Mouse (Mus musculus) kidney, embryonic 16.5 days (tissue): ENCODE measurements around the gene Ndc1. TPM values are rescaled to one million over a fixed set of nuclear protein-coding genes. Genes with fewer than 3 reads are reported as not detected.
"Not testable (repeated sequence)": the region's sequence is repeated elsewhere in the genome, so short reads cannot be mapped to it uniquely, and the experiment has no call there.

ENCODE experiments used
- ATAC-seq: fragments of 200-750 bp; cut with Nextera tagmentation; 2 replicates; pipeline ENCODE4 v1.8.0; 2017; ENCODE audit warnings: moderate TSS enrichment; ENCODE audit not compliant: low FRiP score, low TSS enrichment
- H3K27ac ChIP-seq: fragments of 300-500 bp; sonication (generic); 2 replicates; pipeline ENCODE4 v1.5.1; 2014; ENCODE audit warnings: low read length
- H3K27me3 ChIP-seq: fragments of 300-500 bp; sonication (generic); 2 replicates; pipeline ENCODE4 v1.6.1; 2014; ENCODE audit warnings: low read length, control low read depth, mixed read lengths; ENCODE audit not compliant: insufficient read depth
- H3K36me3 ChIP-seq: fragments of 300-500 bp; sonication (generic); 2 replicates; pipeline ENCODE4 v1.6.1; 2014; ENCODE audit warnings: low read length, control low read depth, mixed read lengths; ENCODE audit not compliant: insufficient read depth
- H3K4me1 ChIP-seq: fragments of 300-500 bp; sonication (generic); 2 replicates; pipeline ENCODE4 v1.6.1; 2014; ENCODE audit warnings: low read length, control low read depth, mixed read lengths; ENCODE audit not compliant: insufficient read depth
- H3K4me2 ChIP-seq: fragments of 300-500 bp; sonication (generic); replicated peaks from 2 replicates; pipeline ENCODE4 v1.6.1; 2014; ENCODE audit warnings: low read depth, low read length
- H3K4me3 ChIP-seq: fragments of 300-500 bp; sonication (generic); 2 replicates; pipeline ENCODE4 v1.5.1; 2014; ENCODE audit warnings: mild to moderate bottlenecking, low read length
- H3K9ac ChIP-seq: fragments of 300-500 bp; sonication (generic); replicated peaks from 2 replicates; pipeline ENCODE4 v1.6.1; 2014; ENCODE audit warnings: low read length
- H3K9me3 ChIP-seq: fragments of 300-500 bp; sonication (generic); 2 replicates; pipeline ENCODE4 v1.6.1; 2016; ENCODE audit warnings: low read length, control low read depth
- WGBS: fragments of 180-500 bp; shearing (Covaris S2); extraction: QIAGEN DNeasy Blood & Tissue Kit; methylation state at CpG from one replicate; pipeline ENCODE4 v1.1.7; 2014; 5-methylcytosine and 5-hydroxymethylcytosine counted together
- polyA plus RNA-seq: library from polyadenylated mRNA; unstranded; fragments of >200 nt; fragmentation: Nextera tagmentation; extraction: Ambion mirVana; gene quantifications from 2 replicates; pipeline ENCODE4 v1.2.1, GENCODE M21; 2015

Ndc1 gene
- polyA plus RNA-seq, 1 experiment from 2014 or later, result 36.5 TPM

GRCm38 (mm10) chr4:107347221-107347620 is 20.4 kb upstream of the Ndc1 start:
- peaks cover 8% of the 10 kb centered on the region; the same call in 1 of the 2 replicates for H3K4me1 ChIP-seq
- H3K36me3 ChIP-seq, result peaks cover 2% of the 10 kb centered on the region; the same call in 1 of the 2 replicates
- H3K9ac ChIP-seq, result no peak overlapping the region
- no peaks in the 10 kb centered on the region for H3K9me3 ChIP-seq
- H3K27ac ChIP-seq, result no peak overlapping the region
- 40% methylated on average over 6 of the region's 6 CpGs for WGBS
- H3K4me3 ChIP-seq, result no peak overlapping the region
- H3K27me3 ChIP-seq, result no peaks in the 10 kb centered on the region
- no peak overlapping the region for H3K4me2 ChIP-seq
- no peak for ATAC-seq

- Histone ChIP-seq H3K27ac (no peak overlapping the region), H3K27me3 (no peaks in the 10 kb centered on the region), H3K36me3 (peaks cover 2% of the 10 kb centered on the region; the same call in 1 of the 2 replicates), H3K4me3 (no peak overlapping the region), H3K9me3 (no peaks in the 10 kb centered on the region), H3K4me2 (no peak overlapping the region), H3K4me1 (peaks cover 11% of the 10 kb centered on the region), H3K9ac (0 out of 2 replicates have a peak overlapping the region, but pooled peaks have one; percentile 17)
- 65% methylated on average over 20 of the region's 20 CpGs for WGBS
- ATAC-seq, result 0 out of 2 replicates have a peak, but pooled peaks have one; percentile 11
Measured at GRCm38 (mm10) chr4:107348529-107349310, 18.9 kb upstream of the Ndc1 start.

GRCm38 (mm10) chr4:107349311-107350008 is 18.1 kb upstream of the Ndc1 start:
- Histone ChIP-seq H3K4me3 (no peak overlapping the region), H3K27ac (peak overlapping the region; percentile 55; the same call in 1 of the 2 replicates), H3K9me3 (no peaks in the 10 kb centered on the region), H3K4me1 (peaks cover 19% of the 10 kb centered on the region), H3K27me3 (no peaks in the 10 kb centered on the region), H3K9ac (no peak overlapping the region), H3K4me2 (no peak overlapping the region), H3K36me3 (peaks cover 2% of the 10 kb centered on the region; the same call in 1 of the 2 replicates)
- WGBS, result 68% methylated on average over 8 of the region's 8 CpGs
- ATAC-seq, result peak; percentile 42; the same call in 1 of the 2 replicates

- no peak overlapping the region for H3K4me3 ChIP-seq
- no peak for ATAC-seq
Measured at GRCm38 (mm10) chr4:107351368-107351767, 16.2 kb upstream of the Ndc1 start.

GRCm38 (mm10) chr4:107353612-107354011 is 14.0 kb upstream of the Ndc1 start:
- H3K9ac ChIP-seq, result no peak overlapping the region
- ATAC-seq, result no peak
- H3K4me3 ChIP-seq, result no peak overlapping the region
- H3K9me3 ChIP-seq, result no peaks in the 10 kb centered on the region
- peaks cover 24% of the 10 kb centered on the region for H3K4me1 ChIP-seq
- no peak overlapping the region for H3K4me2 ChIP-seq
- WGBS, result 82% methylated on average over 3 of the region's 3 CpGs
- H3K27ac ChIP-seq, result peak overlapping the region; percentile 84
- no peaks in the 10 kb centered on the region for H3K27me3 ChIP-seq
- 0 out of 2 replicates have a peak, but pooled peaks cover 2% of the 10 kb centered on the region for H3K36me3 ChIP-seq

More at GRCm38 (mm10) chr4:107351368-107351767, 16.2 kb upstream of the Ndc1 start:
- no peak overlapping the region for H3K9ac ChIP-seq
- peaks cover 25% of the 10 kb centered on the region for H3K4me1 ChIP-seq
- no peak overlapping the region for H3K4me2 ChIP-seq
- no peaks in the 10 kb centered on the region for H3K9me3 ChIP-seq
- H3K27me3 ChIP-seq, result no peaks in the 10 kb centered on the region
- 0 out of 2 replicates have a peak, but pooled peaks cover 2% of the 10 kb centered on the region for H3K36me3 ChIP-seq
- no peak overlapping the region for H3K27ac ChIP-seq

- Histone ChIP-seq H3K9me3 (no peaks in the 10 kb centered on the region), H3K9ac (peak overlapping the region; percentile 12; the same call in 1 of the 2 replicates), H3K27ac (peak overlapping the region; percentile 84), H3K27me3 (no peaks in the 10 kb centered on the region), H3K36me3 (0 out of 2 replicates have a peak, but pooled peaks cover 3% of the 10 kb centered on the region), H3K4me2 (no peak overlapping the region), H3K4me1 (peaks cover 18% of the 10 kb centered on the region), H3K4me3 (no peak overlapping the region)
- 44% methylated on average over 5 of the region's 5 CpGs for WGBS
- ATAC-seq, result peak; percentile 37
Measured at GRCm38 (mm10) chr4:107354126-107354525, 13.5 kb upstream of the Ndc1 start.

- Histone ChIP-seq H3K27ac (peak overlapping the region; percentile 84), H3K9me3 (no peaks in the 10 kb centered on the region), H3K27me3 (no peaks in the 10 kb centered on the region), H3K4me3 (no peak overlapping the region), H3K4me1 (peaks cover 18% of the 10 kb centered on the region), H3K9ac (peak overlapping the region; percentile 12; the same call in 1 of the 2 replicates), H3K4me2 (no peak overlapping the region), H3K36me3 (0 out of 2 replicates have a peak, but pooled peaks cover 3% of the 10 kb centered on the region)
- peak; percentile 93 for ATAC-seq
- 6% methylated on average over 4 of the region's 4 CpGs for WGBS
Measured at GRCm38 (mm10) chr4:107354543-107354942, 13.0 kb upstream of the Ndc1 start.

GRCm38 (mm10) chr4:107357172-107357571 is 10.4 kb upstream of the Ndc1 start:
- not testable (repeated sequence) for H3K9ac ChIP-seq, H3K4me3 ChIP-seq, ATAC-seq, H3K36me3 ChIP-seq, H3K4me2 ChIP-seq, H3K27ac ChIP-seq, H3K27me3 ChIP-seq, H3K9me3 ChIP-seq
- WGBS, result 45% methylated on average over 8 of the region's 8 CpGs
- H3K4me1 ChIP-seq, result peaks cover 18% of the 10 kb centered on the region

- H3K4me1 ChIP-seq, result peaks cover 17% of the 10 kb centered on the region
- H3K4me2 ChIP-seq, result no peak overlapping the region
- no peak overlapping the region for H3K4me3 ChIP-seq
- ATAC-seq, result no peak
- WGBS, result 73% methylated on average over 3 of the region's 3 CpGs
- no peaks in the 10 kb centered on the region for H3K9me3 ChIP-seq
- no peak overlapping the region for H3K9ac ChIP-seq
- no peak overlapping the region for H3K27ac ChIP-seq
- no peaks in the 10 kb centered on the region for H3K27me3 ChIP-seq
- 0 out of 2 replicates have a peak, but pooled peaks cover 3% of the 10 kb centered on the region for H3K36me3 ChIP-seq
Measured at GRCm38 (mm10) chr4:107358460-107358859, 9.1 kb upstream of the Ndc1 start.
